8 mouse cellular contexts compared by ENCODE assay signal in the genomic region with DNA sequence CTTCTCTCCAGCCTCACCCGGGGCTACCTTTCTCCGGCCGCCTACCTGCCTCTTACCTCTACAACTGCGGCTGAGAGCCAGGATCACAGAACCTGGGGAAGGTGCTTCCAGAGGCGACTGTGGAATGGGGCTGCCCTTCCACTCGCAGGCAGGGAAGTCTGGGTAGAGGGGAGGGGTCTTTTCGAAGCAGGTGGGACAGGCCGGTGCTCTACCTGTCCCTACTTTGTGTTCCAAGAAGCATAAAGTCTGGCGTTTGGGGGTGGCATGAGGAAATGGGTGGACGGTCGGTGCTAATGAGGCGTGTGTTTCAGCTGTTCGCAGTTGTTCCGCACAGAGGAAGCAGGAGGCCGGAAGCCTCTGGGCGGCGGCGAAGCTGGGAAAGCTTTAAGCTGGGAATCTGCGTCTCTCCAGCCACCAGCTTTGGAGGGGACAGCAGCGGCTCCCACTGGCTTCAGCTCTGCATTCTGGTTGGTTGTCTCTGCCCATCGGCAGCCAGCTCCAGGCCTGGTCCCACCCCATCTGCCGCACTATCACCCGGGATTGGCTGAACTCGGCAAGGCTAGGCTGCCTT.
DNase-seq lines count a peak whose midpoint lies in the region; ATAC-seq lines count a peak whose summit lies in the region.

No protein-coding gene starts in this region.

- ATAC-seq in forebrain, embryonic 11.5 days (replicated peaks; ENCODE audit: low FRiP score): peak; percentile 96
- ATAC-seq in heart, embryonic 13.5 days (ENCODE audit: extremely low read depth, insufficient number of reproducible peaks, low FRiP score, low TSS enrichment): peak; percentile 82
- ATAC-seq in kidney, embryonic 16.5 days (ENCODE audit: low FRiP score, low TSS enrichment): peak; percentile 98
- peak; percentile 97 for ATAC-seq in limb, embryonic 13.5 days (ENCODE audit: low FRiP score, low read depth)
- peak; percentile 98 for ATAC-seq in midbrain, embryonic 15.5 days (replicated peaks)
- ATAC-seq in stomach, embryonic 15.5 days (ENCODE audit: insufficient read depth, low FRiP score, low read depth): peak; percentile 92

- H3K4me1 ChIP-seq in forebrain, embryonic 11.5 days (replicated peaks; ENCODE audit: control insufficient read depth, insufficient read depth, low read length): peaks cover 4% of the 10 kb centered on the region; the same call in 1 of the 2 replicates
- peaks cover 9% of the 10 kb centered on the region for H3K4me1 ChIP-seq in heart, embryonic 13.5 days
- peaks cover 15% of the 10 kb centered on the region for H3K4me1 ChIP-seq in kidney, embryonic 16.5 days (ENCODE audit: insufficient read depth, low read length)
- peaks cover 11% of the 10 kb centered on the region; the same call in 1 of the 2 replicates for H3K4me1 ChIP-seq in limb, embryonic 13.5 days
- peaks cover 19% of the 10 kb centered on the region for H3K4me1 ChIP-seq in midbrain, embryonic 15.5 days
- H3K4me1 ChIP-seq in stomach, embryonic 15.5 days: no peaks in the 10 kb centered on the region

- H3K9ac ChIP-seq in forebrain, embryonic 11.5 days (ENCODE audit: low read length): peak overlapping the region; percentile 74
- peak overlapping the region; percentile 83 for H3K9ac ChIP-seq in heart, embryonic 13.5 days
- peak overlapping the region; percentile 79 for H3K9ac ChIP-seq in kidney, embryonic 16.5 days (replicated peaks; ENCODE audit: low read length)
- H3K9ac ChIP-seq in limb, embryonic 13.5 days: peak overlapping the region; percentile 69
- peak overlapping the region; percentile 59 for H3K9ac ChIP-seq in midbrain, embryonic 15.5 days
- H3K9ac ChIP-seq in stomach, embryonic 15.5 days: no peak overlapping the region; the same call in 1 of the 2 replicates

- H3K4me3 ChIP-seq in forebrain, embryonic 11.5 days (ENCODE audit: low read depth, low read length): peak overlapping the region; percentile 43
- H3K4me3 ChIP-seq in heart, embryonic 13.5 days: peak overlapping the region; percentile 59
- peak overlapping the region; percentile 49 for H3K4me3 ChIP-seq in kidney, embryonic 16.5 days (ENCODE audit: low read length)
- H3K4me3 ChIP-seq in limb, embryonic 13.5 days: peak overlapping the region; percentile 51
- H3K4me3 ChIP-seq in midbrain, embryonic 15.5 days: peak overlapping the region; percentile 47
- H3K4me3 ChIP-seq in stomach, embryonic 15.5 days (replicated peaks): peak overlapping the region; percentile 42

- peak overlapping the region; percentile 57; the same call in 1 of the 2 replicates for H3K27ac ChIP-seq in forebrain, embryonic 11.5 days (ENCODE audit: low read depth, low read length)
- H3K27ac ChIP-seq in heart, embryonic 13.5 days (replicated peaks): peak overlapping the region; percentile 70
- H3K27ac ChIP-seq in kidney, embryonic 16.5 days (ENCODE audit: low read length): peak overlapping the region; percentile 75
- H3K27ac ChIP-seq in limb, embryonic 13.5 days: no peak overlapping the region
- peak overlapping the region; percentile 89 for H3K27ac ChIP-seq in midbrain, embryonic 15.5 days
- peak overlapping the region; percentile 70 for H3K27ac ChIP-seq in stomach, embryonic 15.5 days

- H3K36me3 ChIP-seq in forebrain, embryonic 11.5 days (ENCODE audit: control insufficient read depth, insufficient read depth, low read length): no peaks in the 10 kb centered on the region
- no peaks in the 10 kb centered on the region for H3K36me3 ChIP-seq in heart, embryonic 13.5 days
- H3K36me3 ChIP-seq in kidney, embryonic 16.5 days (ENCODE audit: insufficient read depth, low read length): no peaks in the 10 kb centered on the region
- H3K36me3 ChIP-seq in limb, embryonic 13.5 days: no peaks in the 10 kb centered on the region
- no peaks in the 10 kb centered on the region for H3K36me3 ChIP-seq in midbrain, embryonic 15.5 days (replicated peaks)
- H3K36me3 ChIP-seq in stomach, embryonic 15.5 days: no peaks in the 10 kb centered on the region

- no peaks in the 10 kb centered on the region for H3K9me3 ChIP-seq in forebrain, embryonic 11.5 days (ENCODE audit: control insufficient read depth, low read length)
- H3K9me3 ChIP-seq in heart, embryonic 13.5 days: no peaks in the 10 kb centered on the region
- no peaks in the 10 kb centered on the region for H3K9me3 ChIP-seq in kidney, embryonic 16.5 days (ENCODE audit: low read length)
- no peaks in the 10 kb centered on the region for H3K9me3 ChIP-seq in limb, embryonic 13.5 days
- no peaks in the 10 kb centered on the region for H3K9me3 ChIP-seq in midbrain, embryonic 15.5 days
- no peaks in the 10 kb centered on the region for H3K9me3 ChIP-seq in stomach, embryonic 15.5 days

- H3K4me2 ChIP-seq in forebrain, embryonic 11.5 days (ENCODE audit: low read depth, low read length, severe bottlenecking): peak overlapping the region; percentile 80
- peak overlapping the region; percentile 79 for H3K4me2 ChIP-seq in heart, embryonic 13.5 days
- H3K4me2 ChIP-seq in kidney, embryonic 16.5 days (replicated peaks; ENCODE audit: low read depth, low read length): peak overlapping the region; percentile 61
- H3K4me2 ChIP-seq in limb, embryonic 13.5 days (replicated peaks): peak overlapping the region; percentile 81
- H3K4me2 ChIP-seq in midbrain, embryonic 15.5 days: peak overlapping the region; percentile 83
- peak overlapping the region; percentile 78 for H3K4me2 ChIP-seq in stomach, embryonic 15.5 days

- WGBS in forebrain, embryonic 11.5 days: 7% methylated on average over 24 of the region's 24 CpGs
- WGBS in heart, embryonic 13.5 days: 7% methylated on average over 24 of the region's 24 CpGs
- 6% methylated on average over 24 of the region's 24 CpGs for WGBS in kidney, embryonic 16.5 days
- WGBS in limb, embryonic 13.5 days: 5% methylated on average over 24 of the region's 24 CpGs
- WGBS in midbrain, embryonic 15.5 days: 6% methylated on average over 24 of the region's 24 CpGs
- 7% methylated on average over 24 of the region's 24 CpGs for WGBS in stomach, embryonic 15.5 days

- no peaks in the 10 kb centered on the region for H3K27me3 ChIP-seq in forebrain, embryonic 11.5 days (ENCODE audit: control insufficient read depth, insufficient read depth, low read length)
- peaks cover 9% of the 10 kb centered on the region for H3K27me3 ChIP-seq in heart, embryonic 13.5 days (replicated peaks)
- H3K27me3 ChIP-seq in kidney, embryonic 16.5 days (ENCODE audit: insufficient read depth, low read length): no peaks in the 10 kb centered on the region
- H3K27me3 ChIP-seq in limb, embryonic 13.5 days: no peaks in the 10 kb centered on the region
- no peaks in the 10 kb centered on the region for H3K27me3 ChIP-seq in midbrain, embryonic 15.5 days (replicated peaks)
- no peaks in the 10 kb centered on the region for H3K27me3 ChIP-seq in stomach, embryonic 15.5 days (replicated peaks)

- peak; percentile 34 for DNase-seq in 3134 (ENCODE audit: extremely low read depth, insufficient read length, low spot score)
- DNase-seq in brain, embryonic 18.5 days (ENCODE audit: low read depth, low spot score): peak; percentile 76
- peak; percentile 89 for DNase-seq in forebrain, embryonic 11.5 days (ENCODE audit: low spot score)

Comparison
In these comparisons a context has a peak if more than half of its experiments do, and no peak if none do; other contexts are left out.
1. DNase-seq: peak in every context shown above with its lines; median percentile 89 in forebrain, embryonic 11.5 days; 76 in brain, embryonic 18.5 days; 34 in 3134.